Mouse (Mus musculus): ENCODE measurements around the gene Tmem139. TPM values are rescaled to one million over a fixed set of nuclear protein-coding genes. Genes with fewer than 3 reads are reported as not detected.

The Tmem139 gene
- total RNA-seq (2021): under 1 TPM; 0.19 to 0.27 TPM
- long read RNA-seq, experiment 1: 0 reads
- long read RNA-seq, experiment 2: 0 reads

DNA sequence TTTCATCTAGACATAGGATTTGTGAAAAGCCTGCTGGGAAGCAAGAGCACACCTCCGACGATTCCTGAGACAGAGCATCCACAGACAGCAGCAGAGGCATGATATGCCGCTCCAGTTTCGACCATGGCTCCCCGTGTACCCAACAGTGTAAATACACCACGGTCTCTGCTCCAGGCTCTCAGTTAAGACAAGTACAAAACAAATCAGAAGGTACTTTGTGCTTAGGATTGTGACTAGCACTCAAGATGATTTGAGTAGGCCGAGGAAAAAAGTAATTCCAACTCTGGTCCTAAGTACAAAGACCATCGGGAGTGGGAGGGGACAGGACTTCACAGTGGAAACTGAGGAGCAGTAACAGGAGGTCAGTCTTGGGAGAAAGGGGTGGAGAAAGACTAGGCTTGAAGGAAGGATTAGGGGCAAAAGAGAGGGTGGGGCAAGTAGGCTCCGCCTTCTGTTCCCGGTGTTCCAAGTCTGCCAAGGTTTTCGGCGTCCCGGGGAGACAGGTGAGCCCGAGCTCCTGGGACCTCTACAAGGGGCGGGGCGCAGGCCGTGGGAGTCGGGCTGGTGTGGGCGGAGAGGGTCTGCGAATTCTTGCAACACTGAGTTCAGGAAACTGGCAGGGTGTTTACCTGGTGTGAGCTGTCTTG lies at the start of gene Tmem139:
Gene Tmem139, plus strand, starts transcription at position 447 of the 647 bp plus-strand sequence.
- DNase-seq (ENCODE audit: low spot score): no peak

GRCm38 (mm10) chr6:42215028-42215427 lies 46.7 kb upstream of the Tmem139 start, which contains the start of gene Tas2r144:
Gene Tas2r144, plus strand, starts transcription at chr6:42215328.
- DNase-seq (ENCODE audit: low spot score): no peak

GRCm38 (mm10) chr6:42222286-42222685 lies 39.5 kb upstream of the Tmem139 start:
- no peak for DNase-seq (ENCODE audit: low spot score)

DNA sequence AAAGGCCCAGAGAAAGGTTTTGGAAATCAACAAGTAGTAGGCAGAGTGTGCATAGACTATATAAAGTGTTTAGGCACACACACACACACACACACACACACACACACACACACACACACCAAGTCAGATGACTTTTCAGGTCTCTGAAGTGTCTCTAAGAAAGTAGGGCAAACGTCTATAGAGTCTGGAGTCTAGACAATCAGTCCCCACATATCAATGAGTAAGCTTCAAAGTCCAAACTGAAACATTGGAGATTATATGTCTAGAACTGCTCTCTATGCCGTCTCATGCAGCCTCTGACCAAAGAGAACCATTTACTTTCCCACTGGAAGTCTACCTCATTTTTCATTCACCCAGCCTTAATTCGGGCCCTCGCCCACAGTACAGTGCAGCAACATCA lies 36.7 kb upstream of the Tmem139 start:
- no peak for DNase-seq (ENCODE audit: low spot score)

DNA sequence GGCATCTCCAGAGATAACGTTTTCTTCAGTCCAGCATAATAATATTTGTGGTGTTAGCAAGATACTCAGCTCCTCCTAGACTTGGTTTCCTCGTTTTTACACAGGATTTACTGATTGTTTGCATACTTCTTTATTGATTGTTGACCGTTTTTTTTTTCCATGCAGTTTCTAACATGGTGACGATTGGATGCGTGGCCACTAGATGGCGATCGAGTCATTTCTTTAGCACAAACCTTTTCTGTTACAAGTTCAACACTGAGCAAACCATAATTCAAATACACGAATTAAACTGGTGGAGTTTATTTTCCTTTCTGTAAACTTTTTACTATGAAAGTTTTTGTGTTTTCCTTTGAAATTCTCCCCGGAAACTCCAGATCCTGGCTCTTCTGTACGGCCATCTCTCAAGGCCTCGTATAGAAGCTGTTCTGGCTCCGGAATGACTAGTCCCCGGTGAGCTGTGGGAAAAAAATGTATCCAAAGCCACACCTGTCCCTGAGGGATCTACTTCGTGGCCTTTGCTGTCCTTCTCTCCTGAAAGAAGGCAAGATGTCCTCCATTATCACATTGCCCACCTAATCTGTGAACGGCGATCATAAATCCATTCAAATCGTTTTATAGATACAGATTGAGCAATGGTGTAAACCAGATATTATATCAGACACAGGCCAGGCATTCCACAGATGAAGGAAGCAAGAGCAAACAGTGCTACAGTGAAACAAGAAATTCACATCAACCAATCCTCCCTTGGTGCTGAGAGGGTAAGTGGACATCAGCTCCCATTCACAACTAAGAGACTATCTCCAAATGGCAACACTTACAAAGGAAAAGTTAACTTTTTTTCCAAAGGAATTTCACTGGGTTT lies 34.3 kb upstream of the Tmem139 start:
- peak; percentile 63 for DNase-seq (ENCODE audit: low spot score)

GRCm38 (mm10) chr6:42229610-42230009 lies 32.2 kb upstream of the Tmem139 start:
- DNase-seq (ENCODE audit: low spot score): no peak

- no peak for DNase-seq (ENCODE audit: low spot score)
Observed at GRCm38 (mm10) chr6:42231191-42231590, 30.6 kb upstream of the Tmem139 start.

GRCm38 (mm10) chr6:42237276-42237805 lies 24.4 kb upstream of the Tmem139 start:
- no peak for DNase-seq (ENCODE audit: low spot score)

GRCm38 (mm10) chr6:42241311-42242045 lies 20.3 kb upstream of the Tmem139 start:
- DNase-seq (ENCODE audit: low spot score): peak; percentile 27

DNA sequence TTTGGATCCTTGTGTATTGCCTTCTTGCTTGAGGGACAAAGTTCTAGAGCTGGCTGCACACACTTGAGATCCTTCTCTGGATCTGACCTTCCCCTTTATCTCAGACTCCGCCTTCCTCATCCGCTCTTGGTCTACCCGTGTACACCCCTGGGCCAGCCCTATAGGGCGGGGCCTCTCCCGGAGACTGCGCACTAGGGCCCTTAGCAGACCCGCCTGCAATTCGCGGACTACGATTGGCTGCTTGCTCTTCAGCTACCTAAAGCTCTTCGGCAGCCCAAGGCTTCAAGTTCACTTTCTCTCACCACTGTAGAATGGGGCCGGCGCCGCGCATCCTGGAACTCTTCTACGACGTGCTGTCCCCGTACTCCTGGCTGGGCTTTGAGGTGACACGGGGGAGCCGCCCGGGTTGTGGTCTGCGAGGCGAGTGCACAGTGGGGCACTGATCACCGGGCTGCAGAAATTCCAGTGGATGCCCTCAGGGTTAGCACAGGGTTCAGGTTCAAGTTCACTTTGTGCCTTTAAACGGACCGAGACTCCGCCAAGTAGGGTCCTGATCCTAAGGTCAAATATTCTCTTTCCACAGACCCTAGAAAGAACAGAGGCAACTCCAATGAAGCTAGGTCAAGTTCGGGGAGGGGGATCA lies 15.9 kb upstream of the Tmem139 start, which contains the start of gene Gstk1:
Gene Gstk1, plus strand, starts transcription at position 225 of the 643 bp plus-strand sequence.
- DNase-seq (ENCODE audit: low spot score): peak; percentile 85

GRCm38 (mm10) chr6:42247173-42247572 lies 14.6 kb upstream of the Tmem139 start:
- DNase-seq (ENCODE audit: low spot score): peak; percentile 43

DNA sequence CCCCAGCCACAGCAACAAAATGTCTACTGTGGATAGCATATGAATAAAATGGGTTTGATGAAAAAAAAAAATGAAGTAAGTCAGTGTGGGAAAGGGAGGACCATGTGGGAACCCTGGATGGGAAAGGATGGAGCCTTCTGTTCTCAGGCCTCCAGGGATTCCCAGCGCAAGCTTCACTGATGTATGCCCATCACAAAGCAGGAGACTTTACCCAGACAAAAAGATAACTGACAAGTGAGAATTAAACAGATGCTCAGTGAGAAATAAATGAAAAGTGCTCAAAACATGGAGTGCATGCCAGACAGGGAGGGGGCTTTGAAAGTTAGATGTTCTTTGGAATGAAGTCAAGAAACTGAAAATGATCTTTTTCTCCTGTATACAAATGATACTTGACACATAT lies 13.8 kb upstream of the Tmem139 start:
- no peak for DNase-seq (ENCODE audit: low spot score)

GRCm38 (mm10) chr6:42251791-42252190 lies 10.0 kb upstream of the Tmem139 start:
- no peak for DNase-seq (ENCODE audit: low spot score)

DNA sequence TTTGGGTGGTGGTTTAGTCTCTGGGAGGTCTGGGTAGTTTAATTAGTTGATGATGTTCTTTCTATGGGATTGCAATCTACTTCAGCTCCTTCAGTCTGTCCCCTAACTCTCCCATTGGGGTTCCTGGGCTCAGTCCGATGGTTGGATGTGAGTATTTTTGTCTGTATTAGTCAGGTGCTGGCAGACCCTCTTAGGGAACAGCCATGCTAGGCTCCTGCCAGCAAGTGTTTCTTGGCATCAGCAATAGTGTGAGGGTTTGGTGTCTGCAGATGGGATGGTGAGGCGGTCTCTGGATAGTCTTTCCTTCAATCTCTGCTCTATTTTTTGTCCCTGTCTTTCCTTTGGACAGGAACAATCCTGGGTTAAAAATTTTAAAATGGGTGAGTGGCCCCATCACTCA lies 8.7 kb upstream of the Tmem139 start:
- peak; percentile 24 for DNase-seq (ENCODE audit: low spot score)

DNA sequence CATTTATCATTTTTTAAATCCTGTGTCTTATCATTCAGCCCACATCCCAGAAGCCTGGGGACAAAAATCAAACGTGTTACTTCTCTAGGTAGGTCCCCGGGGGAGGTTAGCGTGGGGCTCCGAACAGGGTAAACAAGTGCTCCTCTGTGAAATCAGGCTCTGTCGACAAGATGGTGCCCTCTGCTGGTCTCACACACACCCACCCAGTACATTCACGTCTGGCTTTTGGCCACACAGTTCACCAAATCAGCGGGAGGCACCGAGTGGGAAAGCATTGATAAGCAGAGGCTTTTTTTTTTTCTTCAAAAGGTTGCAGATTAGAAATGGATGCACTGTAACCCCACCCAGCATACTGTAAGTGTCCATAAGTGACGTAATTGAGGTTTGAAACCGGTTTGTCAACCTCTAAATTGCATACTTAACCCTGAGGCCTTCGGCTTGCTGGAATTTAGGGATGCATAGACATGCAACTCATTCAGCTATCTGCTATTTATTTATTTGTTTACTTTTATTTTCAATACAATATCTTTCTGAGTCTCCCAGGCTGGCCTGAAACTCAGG lies 4.4 kb upstream of the Tmem139 start:
- DNase-seq (ENCODE audit: low spot score): peak; percentile 67

GRCm38 (mm10) chr6:42260430-42260829 lies 1.3 kb upstream of the Tmem139 start:
- DNase-seq (ENCODE audit: low spot score): no peak

DNA sequence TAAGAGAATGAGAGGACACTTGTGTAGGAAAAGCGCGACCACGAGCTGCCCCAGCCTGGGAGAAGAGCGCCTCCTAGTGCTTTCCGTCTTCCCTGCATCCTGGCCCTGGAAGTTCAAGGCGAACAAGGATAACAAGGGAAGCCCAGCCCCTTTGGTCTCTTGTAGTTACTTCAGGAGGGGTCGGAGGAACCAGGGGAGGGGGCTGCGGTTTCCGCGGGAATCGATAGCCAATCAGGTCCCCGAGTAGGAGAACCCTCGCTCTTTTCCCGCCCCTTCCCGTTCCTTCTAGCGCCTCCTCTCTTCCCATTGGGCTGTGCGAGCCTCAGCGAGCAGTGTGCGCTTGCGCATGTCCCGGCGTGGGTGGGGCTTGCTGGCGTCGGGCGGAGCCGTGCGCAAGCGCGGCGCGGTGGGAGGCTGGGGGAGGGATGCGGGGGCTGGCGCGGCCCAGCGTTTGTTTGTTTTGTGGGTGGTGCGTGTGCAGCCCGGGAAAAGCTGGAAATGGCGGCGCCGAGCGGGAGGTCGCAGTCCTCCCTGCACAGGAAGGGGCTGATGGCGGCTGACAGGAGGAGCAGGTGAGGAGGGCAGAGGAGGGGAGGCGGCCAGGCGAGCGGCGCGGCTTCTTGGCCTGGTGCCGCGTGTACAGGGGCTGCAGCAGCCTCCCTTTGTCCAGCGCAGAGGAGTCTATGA lies 3.0 kb downstream of the Tmem139 start, which contains the start of gene Casp2:
Gene Casp2, plus strand, starts transcription at position 360 of the 687 bp plus-strand sequence.
- peak; percentile 98 for DNase-seq (ENCODE audit: low spot score)

- DNase-seq (ENCODE audit: low spot score): no peak
Observed at GRCm38 (mm10) chr6:42265391-42266330, 3.9 kb downstream of the Tmem139 start.

DNA sequence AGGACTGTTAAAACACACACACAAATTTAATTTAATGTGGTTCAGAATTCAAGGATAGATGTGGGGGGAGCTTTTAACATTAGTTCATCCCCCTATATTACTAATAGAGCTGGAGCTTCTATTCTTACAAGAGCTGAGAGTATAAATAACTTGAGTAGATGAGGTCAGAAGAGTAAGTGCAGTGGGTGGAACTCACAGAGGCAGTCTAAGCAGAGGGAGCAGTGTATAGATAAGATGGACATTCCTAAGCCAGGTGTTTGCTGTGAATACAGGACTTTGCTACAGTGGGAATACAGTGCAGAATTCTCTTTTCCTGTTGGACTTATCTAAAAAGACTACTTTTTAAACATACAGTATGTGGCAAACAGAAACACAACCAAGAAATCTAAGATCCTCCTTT lies 9.0 kb downstream of the Tmem139 start:
- DNase-seq (ENCODE audit: low spot score): no peak

All from gastrocnemius, adult 18-20 months (tissue).